Mouse (Mus musculus) 416B (cell line): ENCODE results near the gene Srrd.

Experiments used
- DNase-seq: peaks from one replicate; pipeline ENCODE4 v3.0.0; 2011; ENCODE audit warnings: low read depth

Srrd gene

GRCm38 (mm10) chr5:112356322-112356721, 13.5 kb upstream of the Srrd start:
- DNase-seq = no peak

DNA sequence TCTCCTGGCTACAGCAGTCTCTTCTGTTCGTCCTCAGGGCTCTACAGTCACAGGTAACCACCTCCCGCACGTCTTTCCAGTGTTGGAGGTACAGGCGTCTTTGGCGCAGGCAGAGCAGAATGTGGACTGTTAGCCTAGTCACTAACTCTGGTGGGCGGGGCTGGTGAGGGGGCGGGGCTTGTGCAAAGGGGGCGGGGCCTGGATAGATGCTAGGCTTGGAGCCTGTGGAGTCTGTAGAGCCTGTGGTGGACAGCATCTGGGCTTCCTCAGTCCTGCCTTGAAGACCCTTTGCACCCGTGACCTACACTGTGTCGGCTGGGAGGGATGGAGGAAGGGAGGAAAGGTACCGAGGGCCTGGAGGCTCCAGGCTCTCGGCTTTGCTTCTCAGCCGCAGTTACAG, 13.1 kb upstream of the Srrd start, which contains the start of gene Gm6583:
Gene Gm6583 (minus strand): TSS at position 124 of the 400 bp plus-strand sequence.
- no peak for DNase-seq

- DNase-seq = no peak
These were observed 12.7 kb upstream of the Srrd start for GRCm38 (mm10) chr5:112355493-112355892.

DNA sequence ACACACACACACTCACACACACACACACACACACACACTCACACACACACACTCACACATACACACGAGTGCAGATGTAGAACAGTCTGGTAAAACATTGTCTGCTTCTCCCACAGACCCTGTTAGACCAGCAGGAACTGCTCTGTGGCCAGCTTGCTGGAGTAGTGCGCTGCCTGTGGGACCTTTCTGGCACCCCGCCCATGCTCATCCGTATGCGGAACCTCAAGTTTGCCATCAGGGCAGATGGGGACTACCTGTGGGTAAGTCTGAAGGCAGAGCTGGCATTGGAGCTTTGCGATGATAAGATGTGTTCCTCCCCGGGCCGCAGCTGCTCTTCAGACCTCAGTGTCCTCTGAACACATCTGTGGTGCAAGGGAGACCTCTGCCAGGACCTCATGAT, 6.3 kb upstream of the Srrd start:
- DNase-seq = no peak

- DNase-seq = no peak
These were observed 3.5 kb upstream of the Srrd start for GRCm38 (mm10) chr5:112346211-112346965.

GRCm38 (mm10) chr5:112344092-112344960, 1.5 kb upstream of the Srrd start:
- no peak for DNase-seq

GRCm38 (mm10) chr5:112343205-112343595, 360 bp upstream of the Srrd start:
- DNase-seq = peak; percentile 70

DNA sequence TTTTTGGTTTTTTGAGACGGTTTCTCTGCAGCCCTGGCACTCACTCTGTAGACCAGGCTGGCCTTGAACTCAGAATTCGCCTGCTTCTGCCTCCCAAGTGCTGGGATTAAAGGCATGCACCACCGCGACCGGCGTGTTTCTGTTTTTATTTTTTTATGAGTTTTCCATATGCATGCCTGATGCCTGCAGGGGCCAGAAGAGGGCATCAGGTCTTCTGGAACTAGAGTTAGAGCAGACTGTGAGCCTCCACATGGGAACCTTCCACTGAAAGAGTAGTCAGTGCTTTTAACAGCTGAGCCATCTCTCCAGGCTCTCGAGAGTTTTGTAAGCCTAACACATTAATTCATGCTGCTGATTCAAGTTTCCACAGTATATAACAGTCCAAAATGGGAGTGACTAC, 3.6 kb downstream of the Srrd start:
- DNase-seq = no peak

DNA sequence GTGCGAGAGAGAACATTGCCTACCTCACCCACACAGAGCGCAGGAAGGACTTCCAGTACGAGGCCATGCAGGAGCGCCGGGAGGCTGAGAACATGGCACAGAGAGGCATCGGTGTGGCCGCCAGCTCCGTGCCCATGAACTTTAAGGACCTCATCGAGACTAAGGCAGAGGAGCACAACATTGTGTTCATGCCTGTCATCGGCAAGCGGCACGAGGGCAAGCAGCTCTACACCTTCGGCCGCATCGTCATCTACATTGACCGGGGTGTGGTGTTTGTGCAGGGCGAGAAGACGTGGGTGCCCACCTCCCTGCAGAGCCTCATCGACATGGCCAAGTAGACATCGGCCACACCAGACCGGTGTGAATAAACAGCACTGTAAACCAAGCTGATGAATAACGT, 5.8 kb downstream of the Srrd start:
- DNase-seq = no peak

DNA sequence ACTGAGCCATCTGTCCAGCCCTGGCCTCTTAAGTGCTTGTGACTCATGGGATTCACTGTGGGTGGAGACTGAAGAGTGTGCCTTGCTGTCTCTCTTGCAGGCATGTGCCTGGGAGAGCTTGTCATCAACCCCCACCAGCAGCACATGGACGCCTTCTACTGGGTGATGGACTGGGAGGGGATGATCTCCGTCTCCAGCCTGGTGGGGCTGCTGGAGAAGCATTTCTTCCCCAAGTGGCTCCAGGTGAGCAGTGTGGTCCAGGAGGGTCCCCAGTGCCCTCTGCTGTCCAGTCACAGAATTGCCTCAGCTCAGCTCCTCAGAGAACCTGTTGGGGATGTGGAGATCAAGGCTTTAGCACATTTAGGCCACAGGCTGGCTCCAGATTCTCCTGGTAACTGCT, 7.4 kb downstream of the Srrd start:
- DNase-seq = peak; percentile 74

DNA sequence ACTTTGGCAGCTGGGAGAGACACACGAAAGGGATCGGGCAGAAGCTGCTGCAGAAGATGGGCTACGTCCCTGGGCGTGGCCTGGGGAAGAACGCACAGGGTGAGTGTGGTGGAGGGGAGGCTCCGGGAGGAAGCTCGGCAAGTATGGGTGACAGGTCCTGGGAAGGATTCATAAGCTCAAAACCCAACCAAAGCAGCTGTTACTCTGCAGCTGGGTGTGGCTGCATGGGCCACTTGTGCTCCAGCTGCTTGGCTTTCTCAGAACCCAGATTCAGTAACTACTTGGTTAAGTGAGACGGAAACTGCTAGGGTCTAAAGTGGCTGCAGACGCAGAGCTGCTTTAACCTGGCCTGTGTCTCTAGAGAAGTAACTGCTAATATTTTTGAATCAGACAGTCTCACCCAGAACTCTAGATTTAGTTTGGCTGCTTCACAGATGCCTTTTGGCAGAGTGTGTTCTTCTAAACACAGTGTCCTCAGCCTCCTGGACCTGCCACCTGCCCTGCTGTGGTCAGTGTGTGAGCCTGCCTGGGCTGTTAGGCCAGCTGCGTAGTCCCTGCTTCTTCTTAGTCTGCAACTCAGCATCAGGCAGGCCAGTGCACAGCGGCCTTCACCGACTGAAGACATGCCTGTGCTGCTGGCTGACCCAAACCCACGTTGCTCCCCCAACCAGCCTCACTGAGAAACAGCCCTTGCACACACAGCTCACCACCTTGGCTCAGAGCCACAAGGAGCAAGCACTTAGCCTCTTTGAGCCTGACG, 12.9 kb downstream of the Srrd start:
- no peak for DNase-seq

GRCm38 (mm10) chr5:112327854-112328253, 15.0 kb downstream of the Srrd start:
- DNase-seq = no peak

- no peak for DNase-seq
These were observed 16.3 kb downstream of the Srrd start for GRCm38 (mm10) chr5:112326446-112327009.

DNA sequence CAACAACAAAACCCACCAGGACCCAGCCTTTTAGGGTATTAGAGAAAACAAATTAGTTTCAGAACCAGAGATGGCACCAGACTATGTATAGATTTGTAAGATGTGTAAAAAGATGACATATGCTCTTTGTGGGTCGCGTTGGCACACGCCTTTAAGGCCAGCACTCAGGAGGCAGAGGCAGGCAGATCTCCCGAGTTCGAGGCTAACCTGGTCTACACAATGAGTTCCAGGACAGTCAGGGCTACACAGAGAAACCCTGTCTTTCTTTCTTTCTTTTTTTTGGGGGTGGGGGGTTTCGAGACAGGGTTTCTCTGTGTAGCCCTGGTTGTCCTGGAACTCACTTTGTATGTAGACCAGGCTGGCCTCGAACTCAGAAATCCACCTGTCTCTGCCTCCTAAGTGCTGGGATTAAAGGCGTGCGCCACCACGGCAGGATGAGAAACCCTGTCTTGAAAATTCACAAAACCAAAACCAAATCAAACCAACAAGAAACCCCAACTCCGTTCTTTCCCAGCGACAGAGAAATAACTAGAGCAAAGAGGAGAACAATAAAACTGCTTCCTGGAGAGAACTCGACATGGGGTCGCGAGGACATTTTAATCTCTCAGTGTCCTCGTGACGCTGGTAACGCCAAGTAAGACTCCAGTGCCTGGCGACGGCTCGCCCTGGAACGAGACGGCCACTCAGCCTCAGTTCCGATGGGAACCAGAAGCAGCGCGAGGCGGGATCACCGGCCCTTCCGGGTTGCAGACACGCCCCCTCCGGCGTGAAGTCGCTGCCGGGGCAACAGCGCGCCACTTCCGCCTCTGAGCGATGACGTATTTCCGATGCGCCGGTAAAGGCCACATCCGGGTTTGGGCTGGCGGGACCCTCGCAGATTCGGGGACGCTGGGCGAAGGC, 17.0 kb downstream of the Srrd start, which contains the start of gene Tfip11:
Gene Tfip11 (plus strand): TSS at position 813 of the 900 bp plus-strand sequence.
- peak; percentile 96 for DNase-seq

- DNase-seq = peak; percentile 96
These were observed 17.9 kb downstream of the Srrd start for GRCm38 (mm10) chr5:112324637-112325545.

DNA sequence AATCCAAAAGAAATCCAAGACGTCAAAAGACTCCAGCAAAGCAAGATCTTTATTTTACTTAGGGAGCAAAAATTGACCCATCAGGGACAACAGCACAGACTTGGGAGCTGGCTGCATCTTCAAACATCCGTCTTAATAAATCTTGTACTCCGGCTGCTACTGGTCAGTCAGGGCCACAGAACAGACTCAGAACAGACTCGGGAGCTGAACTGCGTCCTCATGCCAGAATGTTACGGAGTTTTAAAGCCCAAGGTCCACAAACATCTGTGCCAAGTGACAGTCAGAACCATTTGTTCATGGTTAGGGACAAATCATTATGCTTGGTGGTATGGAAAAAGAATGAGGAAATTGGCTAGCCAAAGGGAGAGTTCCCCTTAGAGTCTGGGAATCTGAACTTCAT, 19.6 kb downstream of the Srrd start:
- no peak for DNase-seq

DNA sequence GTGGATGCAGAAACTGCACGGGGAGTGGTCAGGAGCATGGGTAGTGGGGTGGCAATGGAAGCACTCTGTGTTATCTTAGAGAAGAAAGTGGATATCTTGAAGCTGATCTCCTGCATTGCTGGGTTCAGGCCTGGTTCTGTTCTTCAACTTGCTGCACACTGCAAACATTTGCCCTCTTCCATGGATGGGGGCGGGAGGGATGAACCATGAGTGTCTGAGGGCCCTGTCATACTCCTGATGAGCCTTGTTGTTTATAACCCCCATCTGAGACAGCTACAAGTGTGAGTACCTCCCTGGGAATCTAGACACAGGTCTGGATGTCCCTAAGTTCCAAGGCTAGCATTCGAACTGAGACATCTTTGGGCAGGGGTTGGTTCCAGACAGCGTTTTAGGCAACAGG, 21.5 kb downstream of the Srrd start:
- DNase-seq = no peak

- DNase-seq = no peak
These were observed 21.9 kb downstream of the Srrd start for GRCm38 (mm10) chr5:112320936-112321335.

- no peak for DNase-seq
These were observed 22.5 kb downstream of the Srrd start for GRCm38 (mm10) chr5:112320379-112320778.

- peak; percentile 70 for DNase-seq
These were observed 23.5 kb downstream of the Srrd start for GRCm38 (mm10) chr5:112319343-112319742.
